Mouse (Mus musculus): Measurements from ENCODE around the gene Rab6b. TPM values are rescaled to one million over a fixed set of nuclear protein-coding genes. Genes with fewer than 3 reads are reported as not detected.

The Rab6b gene
- total RNA-seq, 2 experiments from 2014 or later, result 429 to 449 TPM

DNA sequence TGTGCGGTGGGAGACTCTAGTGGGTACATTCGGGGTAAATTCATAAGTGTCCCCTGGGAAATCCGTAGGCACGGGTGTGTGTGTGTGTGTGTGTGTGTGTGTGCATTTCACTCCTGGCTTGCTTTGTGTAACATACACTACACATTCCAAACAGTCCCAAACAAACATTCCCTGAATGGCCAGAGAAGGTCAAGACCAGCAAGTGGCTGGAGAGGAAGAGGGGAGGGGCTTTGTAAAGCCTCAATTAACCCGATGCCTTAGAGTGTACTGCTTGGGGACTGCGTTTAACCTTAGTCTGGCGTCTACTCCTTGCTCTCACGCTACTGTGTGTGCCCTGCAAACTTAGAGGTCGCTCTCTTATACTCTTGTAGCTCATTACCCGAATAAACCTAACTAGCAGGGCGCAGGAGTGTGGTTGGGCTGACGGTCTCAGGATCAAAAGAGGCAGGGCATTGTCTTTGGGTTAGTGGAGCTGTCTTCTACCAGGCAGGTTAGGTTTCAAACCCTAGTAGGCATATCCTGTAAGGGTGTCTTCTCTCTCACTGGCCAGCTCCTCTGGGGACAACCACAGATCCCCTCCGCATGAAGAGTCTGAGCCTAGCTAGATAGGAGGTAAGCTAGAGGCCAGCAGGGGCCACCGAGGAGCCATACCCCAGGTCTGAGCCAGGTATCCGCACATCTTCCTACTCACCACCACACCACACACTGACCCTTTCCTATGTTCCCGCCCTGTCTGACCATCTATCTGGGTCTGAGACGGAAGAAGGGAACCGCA is 673 bp upstream of the Rab6b start:
- DNase-seq (ENCODE audit: low spot score in 2 of 2), result no peak
- Histone ChIP-seq H3K4me3 (peak overlapping the region; percentile 86), H3K27ac (peak overlapping the region; percentile 95)
- no peak for TF ChIP-seq CTCF (conservative IDR thresholded peaks at IDR 0.05)

DNA sequence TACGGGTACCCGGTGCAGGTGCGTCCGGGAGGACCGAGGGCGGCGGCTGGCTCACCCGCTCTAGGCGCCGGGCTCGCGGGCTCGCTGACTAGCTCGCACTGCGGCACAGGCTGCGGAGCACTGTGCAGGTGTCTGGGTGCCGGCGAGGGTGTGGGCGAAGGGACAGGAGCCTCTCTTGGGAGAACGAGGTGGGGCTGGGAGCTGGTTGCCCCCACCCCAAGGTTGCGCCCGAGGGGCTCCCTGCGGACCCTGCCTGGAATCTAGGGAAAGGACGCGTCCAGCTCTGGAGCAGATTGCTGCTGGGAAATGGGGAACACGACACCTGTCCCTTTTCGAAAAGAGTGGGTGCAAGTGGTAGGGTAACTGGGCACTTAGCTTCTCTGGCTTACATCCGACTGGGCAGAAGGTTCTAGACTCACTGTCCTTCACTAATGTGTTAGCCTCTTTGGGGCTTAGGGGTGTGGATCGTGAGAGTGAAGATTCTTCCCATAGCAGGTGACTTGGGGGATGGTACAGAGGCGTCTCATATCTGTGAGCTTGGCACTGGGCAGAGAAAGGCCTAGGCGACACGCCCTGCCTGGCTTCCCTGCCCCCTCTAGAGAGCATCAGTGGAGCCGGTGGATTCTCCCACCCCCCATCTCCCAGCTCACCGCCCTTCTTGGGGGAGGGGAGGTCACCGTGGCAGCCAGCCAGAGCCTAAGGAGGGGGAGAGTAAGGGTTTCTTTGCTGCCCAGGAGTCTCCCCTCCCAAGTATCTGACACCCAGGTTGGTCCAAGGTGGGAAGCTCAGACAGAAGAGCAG is 1.1 kb downstream of the Rab6b start:
- Histone ChIP-seq H3K27ac (peak overlapping the region; percentile 95), H3K4me3 (peak overlapping the region; percentile 86)
- DNase-seq (ENCODE audit: low spot score in 2 of 2), result peak in 1 of 2 experiments; percentile 51
- no peak for TF ChIP-seq CTCF (conservative IDR thresholded peaks at IDR 0.05)

DNA sequence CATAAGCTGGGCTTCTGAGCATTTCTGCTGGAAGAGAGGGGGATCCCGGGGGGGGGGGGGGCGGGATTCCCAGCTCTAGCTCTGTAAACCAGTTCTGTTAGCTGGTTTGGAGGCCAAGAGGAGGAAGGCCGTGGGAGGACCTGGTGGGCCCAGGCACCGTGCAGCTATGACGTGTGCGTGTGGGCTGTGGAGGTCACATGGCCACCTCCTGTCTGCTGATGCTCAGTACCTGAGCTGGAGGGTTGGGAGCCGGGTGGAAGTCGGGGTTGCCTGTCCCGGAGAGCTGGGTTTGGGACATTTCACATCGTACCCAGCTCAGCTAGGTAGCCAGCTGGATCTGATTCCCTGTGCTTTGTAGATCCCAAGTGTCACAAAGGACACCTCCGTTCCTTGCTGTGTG is 1.8 kb downstream of the Rab6b start:
- peak overlapping the region; percentile 95 for H3K27ac ChIP-seq
- no peak for TF ChIP-seq CTCF (conservative IDR thresholded peaks at IDR 0.05)
- DNase-seq (ENCODE audit: low spot score in 2 of 2), result peak in 1 of 2 experiments; percentile 58
- peak overlapping the region; percentile 86 for H3K4me3 ChIP-seq

DNA sequence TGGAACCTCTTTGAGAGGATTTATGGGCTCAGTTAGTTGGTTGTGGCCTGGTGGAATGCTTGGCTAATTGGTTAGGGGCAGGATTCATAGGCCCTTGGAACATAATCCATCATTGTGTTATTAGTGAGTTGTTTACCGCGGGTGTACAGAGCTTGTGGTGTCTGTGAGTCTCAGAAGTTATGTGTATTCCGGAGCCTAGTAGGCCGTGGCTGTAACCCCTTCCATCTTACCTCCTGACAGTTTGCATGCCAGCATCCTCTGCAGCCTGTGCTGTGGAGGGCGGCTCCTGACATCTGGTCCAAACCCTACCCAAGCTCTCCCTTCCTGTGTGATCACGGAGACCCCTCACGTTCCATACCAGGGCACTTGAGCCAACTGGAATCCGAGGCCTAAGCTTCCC is 2.7 kb downstream of the Rab6b start:
- no peak for TF ChIP-seq CTCF (conservative IDR thresholded peaks at IDR 0.05)
- H3K4me3 ChIP-seq, result peak overlapping the region; percentile 31; the same call in 1 of the 2 replicates

DNA sequence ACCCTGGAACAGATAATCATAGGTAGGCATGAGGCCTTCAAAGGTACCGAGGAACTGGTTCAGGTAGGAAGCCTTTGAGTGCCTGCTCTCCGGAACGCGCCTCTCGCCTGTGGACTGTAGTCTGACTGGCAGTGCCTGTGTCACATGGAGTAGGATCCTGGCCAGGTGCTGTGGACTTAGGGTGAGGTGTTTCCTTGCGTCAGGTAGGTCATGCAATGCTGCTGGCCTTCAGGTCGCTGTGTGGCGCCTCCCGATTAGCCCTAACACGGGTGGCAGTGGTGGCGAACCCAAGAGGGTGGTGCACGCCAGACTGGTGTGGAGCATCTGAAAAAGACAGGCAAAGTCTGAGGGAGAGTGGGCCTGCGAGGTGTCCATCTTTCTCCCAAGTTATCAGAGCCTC is 3.3 kb downstream of the Rab6b start:
- no peak for DNase-seq (ENCODE audit: low spot score in 2 of 2)
- TF ChIP-seq CTCF (conservative IDR thresholded peaks at IDR 0.05), result no peak
- Histone ChIP-seq H3K27ac (no peak overlapping the region), H3K4me3 (peak overlapping the region; percentile 31; the same call in 1 of the 2 replicates)

More for the DNA sequence above, 2.7 kb downstream of the Rab6b start:
- peak overlapping the region; percentile 7; the same call in 1 of the 2 replicates for H3K27ac ChIP-seq
- peak in 1 of 2 experiments; percentile 9 for DNase-seq (ENCODE audit: low spot score in 2 of 2)

DNA sequence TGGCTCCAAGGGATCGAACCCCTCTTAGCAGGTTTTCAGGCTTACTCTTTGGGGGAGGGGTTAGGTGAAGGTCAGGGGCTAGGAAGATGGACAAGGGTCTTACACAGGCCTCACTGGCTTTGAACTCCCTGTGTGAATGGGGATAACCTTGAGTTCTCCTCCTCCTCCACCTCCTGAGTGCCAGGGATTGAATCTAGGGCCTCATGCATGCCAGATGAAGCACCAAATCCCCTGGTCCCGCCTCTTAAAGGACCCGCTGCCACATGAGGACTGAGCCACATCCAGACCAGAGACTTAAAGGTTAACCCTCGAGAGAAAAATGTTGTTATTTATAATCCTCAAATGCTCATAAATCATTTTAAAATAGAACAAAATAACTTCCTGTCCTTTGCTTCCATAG is 5.4 kb downstream of the Rab6b start:
- peak in 1 of 2 experiments; percentile 2 for DNase-seq (ENCODE audit: low spot score in 2 of 2)
- no peak overlapping the region for H3K27ac ChIP-seq
- no peak overlapping the region for H3K4me3 ChIP-seq
- no peak for TF ChIP-seq CTCF (conservative IDR thresholded peaks at IDR 0.05)

DNA sequence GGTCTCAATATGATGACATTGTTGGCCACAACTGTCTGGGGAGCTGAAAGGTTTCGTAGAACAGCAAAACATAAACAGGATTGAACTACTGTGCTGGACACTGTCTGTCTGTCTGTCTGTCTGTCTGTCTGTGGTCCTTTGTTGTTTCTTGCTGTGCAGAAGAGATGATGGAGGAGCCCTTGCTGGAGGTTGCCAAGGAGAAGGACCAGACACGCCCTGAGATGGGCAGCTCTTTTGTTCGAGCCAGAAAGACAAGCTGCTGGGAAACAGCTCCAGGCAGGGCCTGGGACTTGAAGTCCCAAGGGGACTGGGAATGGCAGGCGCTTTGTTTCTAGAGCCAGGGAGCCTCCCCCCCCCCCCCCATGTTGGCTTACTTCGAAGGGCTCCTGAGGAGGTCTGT is 5.9 kb downstream of the Rab6b start:
- DNase-seq (ENCODE audit: low spot score in 2 of 2), result peak in 1 of 2 experiments; percentile 4
- no peak for TF ChIP-seq CTCF (conservative IDR thresholded peaks at IDR 0.05)
- Histone ChIP-seq H3K27ac (no peak overlapping the region), H3K4me3 (no peak overlapping the region)

DNA sequence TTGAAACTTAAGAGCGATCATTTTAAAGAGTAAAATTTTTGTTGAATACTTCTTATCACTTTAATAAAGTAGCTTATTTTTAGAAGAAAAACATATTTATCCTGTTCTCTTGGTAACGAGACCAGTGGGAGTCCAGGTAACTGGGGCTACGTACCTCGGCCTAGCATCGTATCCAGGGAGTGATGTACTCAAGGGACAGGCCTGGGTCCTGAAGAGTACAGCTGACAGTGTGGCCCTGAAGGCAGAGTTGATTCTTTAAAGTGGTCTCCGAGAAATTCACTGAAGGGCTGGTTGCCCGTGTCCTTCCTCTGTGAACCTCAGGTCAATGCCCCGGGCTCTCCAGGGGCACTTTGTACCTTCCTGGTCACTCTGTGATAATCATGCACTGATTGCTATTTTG is 6.4 kb downstream of the Rab6b start:
- Histone ChIP-seq H3K27ac (no peak overlapping the region), H3K4me3 (no peak overlapping the region)
- no peak for DNase-seq (ENCODE audit: low spot score in 2 of 2)
- no peak for TF ChIP-seq CTCF (conservative IDR thresholded peaks at IDR 0.05)

DNA sequence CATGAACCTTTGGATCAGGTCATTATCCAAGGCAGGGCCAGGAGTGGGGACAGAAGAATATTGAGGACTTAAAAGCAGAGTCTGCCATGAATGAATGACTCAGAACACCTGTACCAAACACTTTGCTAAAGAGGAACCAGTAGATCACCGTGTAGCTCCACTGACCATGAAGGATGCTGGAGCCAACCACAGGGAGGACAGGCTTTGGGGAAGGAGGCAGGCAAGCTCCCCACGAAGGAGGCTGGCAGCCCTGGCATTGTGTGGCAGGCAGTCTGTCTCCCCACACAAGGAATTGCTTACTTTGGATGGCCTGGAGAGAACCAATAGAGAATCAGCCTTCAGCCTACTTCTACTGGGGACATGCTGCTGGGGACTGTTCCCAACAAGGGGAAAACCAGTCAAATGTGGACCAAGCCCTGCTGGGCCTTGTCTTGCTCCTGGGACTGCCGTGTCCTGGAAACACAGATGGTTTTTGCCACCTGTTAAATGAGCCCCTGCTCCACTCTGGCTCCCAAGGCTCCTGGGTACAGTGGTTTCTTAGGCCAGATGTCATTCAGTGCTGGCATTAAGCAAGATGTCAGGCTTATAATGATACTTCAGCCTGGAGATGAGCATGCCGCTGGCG is 7.2 kb downstream of the Rab6b start:
- H3K27ac ChIP-seq, result no peak overlapping the region
- no peak overlapping the region for H3K4me3 ChIP-seq
- peak in 1 of 2 experiments; percentile 8 for DNase-seq (ENCODE audit: low spot score in 2 of 2)
- no peak for TF ChIP-seq CTCF (conservative IDR thresholded peaks at IDR 0.05)

DNA sequence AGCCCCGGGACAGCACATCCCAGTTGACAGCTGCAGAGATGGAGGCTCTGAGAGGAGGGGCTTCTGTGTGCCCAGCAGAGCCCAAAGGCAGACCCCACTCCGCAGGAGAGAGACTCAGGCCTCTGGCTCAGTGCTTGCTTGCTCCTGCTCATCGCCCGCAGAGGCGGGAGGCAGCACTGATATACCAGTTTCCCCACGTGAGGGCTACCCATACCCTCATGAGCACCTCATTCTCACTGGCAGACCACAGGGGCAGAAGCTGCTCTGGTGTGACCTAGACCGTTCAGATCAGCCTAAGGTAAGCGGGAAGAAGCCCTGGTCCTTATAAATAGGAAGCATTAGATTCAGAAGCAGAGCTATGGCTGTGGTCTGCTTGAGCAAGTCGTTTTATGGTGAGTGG is 8.2 kb downstream of the Rab6b start:
- H3K27ac ChIP-seq, result no peak overlapping the region
- no peak for TF ChIP-seq CTCF (conservative IDR thresholded peaks at IDR 0.05)
- DNase-seq (ENCODE audit: low spot score in 2 of 2), result peak in 1 of 2 experiments; percentile 6
- H3K4me3 ChIP-seq, result no peak overlapping the region

DNA sequence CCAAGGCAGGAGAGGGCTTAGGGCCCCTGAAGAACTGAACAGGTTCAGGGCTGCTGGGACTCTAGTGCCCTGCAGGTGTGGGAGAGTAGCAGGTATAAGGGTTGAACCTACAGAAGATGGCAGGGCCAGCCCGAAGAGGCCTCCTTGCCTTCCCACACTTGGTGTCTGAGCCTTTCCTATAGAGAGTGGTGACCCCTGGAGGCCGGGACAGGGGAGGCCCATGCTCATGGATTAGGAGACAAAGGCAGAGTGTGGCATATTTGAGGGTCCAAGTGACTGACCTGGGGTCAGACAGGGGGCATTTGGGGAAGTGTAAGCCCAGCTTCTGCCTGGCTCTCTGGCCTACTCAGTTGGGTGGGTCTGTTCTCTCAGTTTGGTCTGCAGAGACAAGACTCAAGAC is 8.6 kb downstream of the Rab6b start:
- no peak overlapping the region for H3K27ac ChIP-seq
- H3K4me3 ChIP-seq, result no peak overlapping the region
- DNase-seq (ENCODE audit: low spot score in 2 of 2), result peak in 1 of 2 experiments; percentile 4
- TF ChIP-seq CTCF (conservative IDR thresholded peaks at IDR 0.05), result peak; percentile 33

DNA sequence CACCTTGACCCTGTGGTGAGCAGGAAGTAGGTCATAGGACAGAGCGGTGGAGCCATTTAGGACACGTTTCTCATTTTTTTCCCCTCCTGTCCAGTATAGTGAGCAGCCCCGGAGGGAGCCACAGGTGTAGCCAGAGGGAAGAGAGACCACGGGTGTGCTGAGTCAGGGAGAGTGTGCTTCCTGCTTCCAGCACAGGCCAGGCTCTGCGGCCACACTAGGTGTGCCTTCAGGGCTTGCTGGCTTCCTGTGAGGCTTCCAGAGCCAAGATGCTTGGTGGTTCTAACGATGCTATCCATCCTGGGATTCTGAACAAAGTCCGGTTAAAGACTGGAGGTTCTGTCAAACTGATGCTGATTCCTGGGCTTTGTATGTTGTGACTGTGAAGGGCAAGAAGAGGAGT is 10.0 kb downstream of the Rab6b start:
- peak in 1 of 2 experiments; percentile 8 for DNase-seq (ENCODE audit: low spot score in 2 of 2)
- no peak overlapping the region for H3K27ac ChIP-seq

DNA sequence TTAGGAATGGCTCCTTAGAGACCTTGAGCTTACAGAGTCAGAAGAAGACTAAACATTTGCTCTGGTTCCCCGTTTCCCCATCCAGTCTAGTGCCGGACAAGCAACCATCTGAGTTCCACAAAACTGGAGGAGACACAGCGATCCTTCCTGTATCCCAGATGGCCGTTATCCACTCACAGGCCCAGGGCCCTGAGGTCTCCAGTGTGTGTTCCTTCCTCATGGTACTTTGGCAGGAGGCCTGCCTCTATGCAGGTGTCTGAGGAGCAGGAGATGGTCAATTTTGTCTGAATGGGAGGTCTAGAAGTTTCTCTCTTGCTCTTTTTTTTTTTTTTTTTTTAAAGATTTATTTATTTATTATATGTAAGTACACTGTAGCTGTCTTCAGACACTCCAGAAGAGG is 13.2 kb downstream of the Rab6b start:
- H3K27ac ChIP-seq, result no peak overlapping the region
- no peak for TF ChIP-seq CTCF (conservative IDR thresholded peaks at IDR 0.05)
- no peak overlapping the region for H3K4me3 ChIP-seq
- peak in 1 of 2 experiments; percentile 7 for DNase-seq (ENCODE audit: low spot score in 2 of 2)

More for the DNA sequence above, 10.0 kb downstream of the Rab6b start:
- H3K4me3 ChIP-seq, result no peak overlapping the region
- TF ChIP-seq CTCF (conservative IDR thresholded peaks at IDR 0.05), result no peak

Measured in layer of hippocampus, adult 2 months (tissue).